Mouse (Mus musculus): ENCODE data around the gene Hist1h3e.

DNA sequence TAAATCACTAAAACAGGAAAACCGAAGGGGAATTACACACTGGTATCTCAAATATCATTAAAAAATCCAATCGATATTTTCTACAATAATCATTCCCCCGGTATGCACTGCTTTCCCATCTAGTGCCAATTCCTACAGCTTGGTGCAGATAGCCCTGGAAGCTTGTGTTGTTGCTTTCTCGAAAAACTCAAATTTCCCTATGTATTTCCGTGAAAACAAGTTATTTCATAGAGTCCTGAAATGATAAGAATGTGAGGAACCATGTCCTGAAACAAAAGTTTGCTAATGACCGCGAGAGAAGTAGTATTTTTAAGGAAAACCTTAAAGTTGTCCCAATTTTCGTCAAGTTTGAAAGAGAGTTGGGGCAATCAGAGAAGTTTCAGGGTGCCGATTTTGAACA is 7.8 kb downstream of the Hist1h3e start:
- TF ChIP-seq CTCF (IDR thresholded peaks at IDR 0.05; ENCODE audit: low read depth, low read length), result no peak
- no peak for TF ChIP-seq POLR2A (IDR thresholded peaks at IDR 0.05; ENCODE audit: insufficient read depth, low read length)

Data from ES-Bruce4 (cell line).